Mouse (Mus musculus) megakaryocyte progenitor cell, adult 5-6 weeks (primary cell): Measurements from ENCODE around the gene Pgm2l1. TPM values are rescaled to one million over a fixed set of nuclear protein-coding genes. Genes with fewer than 3 reads are reported as not detected.

Experiments used
- ATAC-seq: replicated peaks from 2 replicates; pipeline ENCODE4 v1.8.0; 2016; ENCODE audit warnings: mild to moderate bottlenecking, moderate TSS enrichment, inconsistent platforms; ENCODE audit not compliant: poor library complexity
- total RNA-seq, 2 experiments: library from RNA; stranded (forward) in 1 of 2; stranded (reverse) in 1 of 2; fragments of 157-497, 149-512 nt in 1 of 2; fragments of 200-1000 nt in 1 of 2; gene quantifications; 2 replicates each; pipeline versions ENCODE4 v1.2.3 to v1.2.4; 2015 to 2017

Gene Pgm2l1
- total RNA-seq, 2 experiments from 2014 or later: 6.2 to 12.4 TPM

DNA sequence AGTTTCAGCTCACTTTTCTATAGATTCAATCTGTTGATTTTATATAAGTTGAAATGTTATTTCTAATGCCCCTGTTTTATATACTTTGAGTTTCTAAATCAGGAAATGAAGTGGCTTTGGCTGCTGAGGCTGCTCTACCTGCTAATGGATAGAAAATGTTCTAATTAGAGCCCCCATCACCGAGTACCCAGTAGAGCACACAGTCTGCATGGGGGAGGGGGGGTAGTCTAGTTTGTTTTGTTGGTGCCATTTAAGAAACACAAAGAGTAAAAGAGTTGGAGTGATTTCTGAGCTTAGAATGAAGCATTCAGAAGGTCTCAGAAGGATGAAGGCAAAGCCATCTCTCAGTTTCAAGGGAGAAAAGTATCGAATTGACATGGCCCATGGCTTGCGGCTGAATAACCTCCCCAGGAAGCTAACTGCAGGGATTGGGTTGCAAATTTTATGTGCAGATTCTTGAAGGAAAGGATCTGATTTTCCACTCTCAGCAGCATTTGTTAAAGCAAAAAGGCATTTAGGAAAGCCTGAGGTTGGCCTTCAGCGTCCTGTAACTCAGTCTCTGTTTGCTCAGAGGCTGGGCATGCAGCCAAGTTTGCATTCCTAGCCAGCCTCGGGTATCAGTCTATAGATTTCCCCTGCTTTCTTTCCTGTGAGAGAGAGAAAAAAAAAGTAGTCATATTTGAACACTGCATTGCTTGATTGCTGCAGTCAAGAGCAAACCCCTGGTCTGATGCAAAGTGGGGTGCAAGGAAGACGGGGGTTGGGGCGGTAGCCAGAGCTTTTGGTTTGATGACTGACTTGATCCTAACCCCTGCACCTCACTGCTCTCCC lies 60.8 kb downstream of the Pgm2l1 start:
- no peak for ATAC-seq

DNA sequence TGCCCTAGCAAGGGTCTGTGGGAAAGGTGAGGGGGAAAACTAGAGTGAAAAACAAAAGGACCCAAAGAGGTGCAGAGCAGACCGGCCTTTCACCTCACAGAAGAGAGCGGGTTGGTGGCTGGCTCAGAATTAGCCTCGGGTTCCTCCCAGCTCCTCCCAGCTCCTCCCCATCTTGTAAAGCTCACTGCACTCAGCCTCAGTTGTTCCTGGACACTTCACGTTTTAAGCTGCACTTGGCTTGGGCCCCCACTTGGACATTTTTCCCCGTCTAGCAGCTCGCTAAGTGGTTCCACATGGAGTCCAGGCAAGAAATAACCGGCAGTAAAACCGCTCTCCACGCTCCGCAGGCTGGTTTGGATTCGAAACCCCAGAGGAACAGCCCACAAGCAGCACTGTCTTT lies 61.4 kb downstream of the Pgm2l1 start:
- ATAC-seq: no peak

DNA sequence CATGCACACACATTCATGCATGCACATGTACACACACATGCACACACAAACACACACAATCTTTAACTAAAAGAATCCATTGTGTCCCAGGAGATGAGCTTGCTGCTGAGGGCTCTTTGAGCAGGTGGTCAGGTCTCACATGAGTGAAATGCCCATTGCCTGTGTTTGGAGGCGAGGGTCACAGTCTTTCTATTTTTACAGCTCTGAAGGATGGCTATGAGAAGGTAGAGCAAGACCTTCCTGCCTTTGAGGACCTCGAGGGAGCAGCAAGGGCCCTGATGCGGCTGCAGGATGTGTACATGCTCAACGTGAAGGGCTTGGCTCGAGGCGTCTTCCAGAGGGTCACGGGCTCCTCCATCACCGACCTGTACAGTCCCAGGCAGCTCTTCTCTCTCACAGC lies 66.4 kb downstream of the Pgm2l1 start:
- no peak for ATAC-seq

DNA sequence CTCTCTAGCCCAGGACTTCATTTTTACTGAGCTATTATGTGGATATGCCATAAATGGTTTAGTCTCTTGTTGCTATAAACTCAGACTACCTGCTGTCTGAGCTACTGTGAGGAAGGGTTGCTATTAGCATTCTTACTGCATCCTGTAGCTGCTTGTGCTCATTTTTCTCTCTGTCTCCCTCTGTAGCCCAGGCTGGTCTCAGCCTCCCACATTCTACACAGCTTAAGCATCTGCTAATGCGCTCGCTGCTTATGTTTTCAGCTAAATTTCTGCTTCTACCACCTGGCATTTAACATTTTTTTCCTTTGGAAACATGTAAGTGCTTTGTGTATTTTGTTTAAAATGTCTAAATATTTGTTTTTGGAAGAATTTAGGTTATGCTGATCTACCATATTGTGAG lies 68.6 kb downstream of the Pgm2l1 start:
- ATAC-seq: no peak

DNA sequence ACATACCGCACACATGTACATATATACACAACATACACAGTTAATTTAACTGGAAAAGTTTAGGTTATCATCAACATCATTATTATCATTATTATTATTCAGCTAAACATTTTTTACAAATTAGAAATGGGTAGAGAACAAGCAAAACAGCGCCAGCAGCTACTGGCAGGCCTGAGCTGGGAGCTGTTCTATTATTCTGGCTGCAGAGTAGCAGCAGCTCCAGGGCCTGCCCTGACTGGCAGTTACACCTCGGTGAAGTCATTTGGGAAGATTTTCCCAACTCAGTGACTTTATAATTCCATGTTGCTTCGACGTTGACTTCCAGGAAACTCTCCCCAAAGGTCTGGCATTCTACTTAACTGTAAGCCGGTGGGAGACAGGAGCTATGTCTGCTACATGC lies 69.5 kb downstream of the Pgm2l1 start:
- ATAC-seq: no peak

DNA sequence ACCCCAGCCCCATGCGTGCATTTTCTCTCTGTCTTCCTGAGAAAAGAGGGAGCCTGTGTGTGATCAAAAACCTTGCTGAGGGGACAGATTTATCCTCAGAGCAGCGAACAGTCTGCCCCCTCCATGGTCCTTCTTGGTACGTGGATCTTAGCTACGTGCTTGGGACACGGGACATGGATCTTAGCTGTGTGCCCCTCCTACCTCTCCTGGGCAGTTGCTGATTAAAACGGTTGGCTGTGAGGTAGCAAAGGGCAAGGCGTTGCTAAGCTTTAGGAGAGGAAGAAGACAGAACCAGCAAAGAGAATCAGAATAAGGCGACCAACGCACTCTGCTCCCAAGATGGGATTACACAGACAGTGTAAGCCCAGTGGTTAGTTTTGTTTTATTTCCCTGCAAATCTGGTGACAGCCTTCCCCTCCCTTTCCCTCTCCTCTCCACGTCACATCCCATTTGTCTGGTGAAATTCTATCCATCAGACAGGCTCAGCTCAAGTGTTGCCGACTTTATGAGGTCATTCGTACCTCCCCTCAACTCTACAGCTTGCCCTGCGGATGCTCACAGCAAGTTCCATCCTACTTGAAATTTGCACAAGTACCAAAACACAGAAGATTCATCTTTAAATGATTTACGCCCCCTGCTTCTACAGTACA lies 71.8 kb downstream of the Pgm2l1 start:
- ATAC-seq: no peak

DNA sequence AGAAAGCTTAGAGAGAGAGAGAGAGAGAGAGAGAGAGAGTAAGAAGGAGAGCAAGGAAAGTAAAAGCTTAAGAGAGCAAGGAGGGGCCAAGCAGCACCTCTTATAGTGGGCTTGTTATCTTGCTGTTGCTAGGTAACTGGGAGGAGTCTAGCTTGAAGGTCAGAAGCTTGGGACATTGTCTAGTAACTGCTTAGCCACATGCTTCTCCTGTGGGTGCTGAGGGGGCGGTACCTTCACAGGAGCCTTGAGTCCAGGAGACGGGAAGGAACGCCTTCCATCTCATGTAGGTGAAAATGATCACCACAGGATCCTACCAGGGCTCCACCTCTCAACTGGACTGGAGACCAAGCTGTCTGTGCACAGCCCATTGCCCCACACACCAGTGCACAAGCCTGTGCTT lies 74.2 kb downstream of the Pgm2l1 start:
- no peak for ATAC-seq

DNA sequence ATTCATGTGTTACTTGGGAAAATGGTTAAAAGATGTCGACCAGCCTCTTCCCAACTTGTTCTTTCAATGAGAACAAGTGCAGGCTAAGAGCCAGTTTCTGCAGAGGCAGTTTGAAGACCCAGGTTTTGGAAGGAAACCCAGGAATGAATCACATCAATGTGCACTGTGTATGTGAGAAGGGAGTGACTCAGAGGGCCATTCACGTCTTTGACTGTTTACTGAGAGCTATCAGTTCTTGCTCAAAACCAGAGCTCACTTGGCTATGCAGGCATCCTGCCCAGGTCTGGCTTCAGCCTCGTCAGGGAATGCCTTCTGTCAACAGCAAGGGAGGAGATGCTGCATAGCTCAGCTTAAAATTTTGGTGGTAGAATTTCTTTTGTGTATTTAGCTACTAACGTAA lies 75.1 kb downstream of the Pgm2l1 start:
- no peak for ATAC-seq

DNA sequence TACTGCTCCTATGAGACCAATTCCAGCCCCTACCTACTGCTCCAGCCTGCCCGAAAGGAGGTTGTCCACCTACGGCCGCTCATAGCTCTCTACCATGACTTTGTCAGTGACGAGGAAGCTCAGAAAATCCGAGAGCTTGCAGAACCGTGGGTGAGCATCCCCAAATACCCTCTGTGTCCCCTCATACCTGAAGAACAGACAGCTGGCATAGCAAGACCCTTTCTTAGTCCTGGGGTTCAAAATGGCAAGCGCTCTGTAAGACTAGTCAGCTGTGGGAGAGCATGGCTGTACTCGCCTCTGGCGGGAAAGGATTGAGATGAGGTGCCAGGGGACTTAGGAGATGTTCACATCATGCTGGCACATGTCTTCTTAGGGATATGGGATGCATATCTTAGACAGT lies 78.7 kb downstream of the Pgm2l1 start:
- no peak for ATAC-seq

DNA sequence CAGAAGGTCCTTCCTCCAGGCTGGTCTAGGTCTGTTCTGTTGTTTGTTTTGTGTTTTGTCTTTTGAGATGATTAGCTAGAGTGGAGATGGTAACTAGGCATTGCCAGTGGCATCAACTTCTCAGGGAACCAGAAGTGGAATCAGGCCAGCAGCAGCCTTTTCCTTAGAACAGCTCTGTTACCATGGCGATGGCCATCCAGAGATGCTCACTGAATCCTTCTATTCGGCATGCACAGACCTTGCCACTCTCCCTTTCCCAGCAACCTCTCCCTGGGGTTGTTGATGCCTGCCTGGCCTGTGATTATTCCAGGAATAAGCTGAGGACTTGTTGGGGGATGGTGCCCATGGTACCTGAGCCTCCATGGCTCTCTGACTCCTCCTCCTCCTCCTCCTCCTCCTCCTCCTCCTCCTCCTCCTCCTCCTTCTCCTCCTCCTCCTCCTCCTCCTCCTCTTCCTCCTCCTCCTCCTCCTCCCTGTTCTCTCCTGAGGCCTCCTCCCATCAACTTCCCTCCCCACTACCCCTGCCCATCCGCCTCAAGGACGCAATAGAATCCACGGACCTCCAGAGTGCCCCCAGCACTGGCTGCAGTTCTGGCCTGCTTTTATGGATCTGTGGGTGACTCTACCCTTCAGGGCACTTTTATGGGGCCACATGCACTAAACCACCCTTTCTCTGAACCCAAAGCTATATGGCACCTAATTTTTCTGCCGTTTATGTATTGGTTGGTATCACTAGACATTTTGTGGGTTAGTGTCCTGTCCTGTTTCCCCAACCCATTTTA lies 80.9 kb downstream of the Pgm2l1 start:
- no peak for ATAC-seq

DNA sequence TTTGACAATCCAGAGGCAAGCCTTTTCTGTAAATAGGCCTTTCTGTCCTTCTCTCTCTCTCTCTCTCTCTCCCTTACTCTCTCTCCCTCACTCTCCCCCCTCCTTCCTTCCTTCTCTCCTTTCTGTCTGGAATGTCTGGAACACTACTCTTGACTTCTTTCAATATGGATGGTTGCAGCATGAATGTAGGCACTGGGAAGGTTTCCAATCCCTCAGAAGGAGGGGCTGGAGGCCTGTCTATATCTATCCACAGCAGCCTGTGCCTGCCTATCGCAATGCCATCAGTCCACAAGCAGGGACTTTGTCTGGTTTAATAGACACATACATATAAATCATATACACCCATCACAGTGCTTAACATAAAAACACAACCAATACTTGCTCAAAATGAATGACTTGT lies 82.0 kb downstream of the Pgm2l1 start:
- peak; percentile 63 for ATAC-seq

DNA sequence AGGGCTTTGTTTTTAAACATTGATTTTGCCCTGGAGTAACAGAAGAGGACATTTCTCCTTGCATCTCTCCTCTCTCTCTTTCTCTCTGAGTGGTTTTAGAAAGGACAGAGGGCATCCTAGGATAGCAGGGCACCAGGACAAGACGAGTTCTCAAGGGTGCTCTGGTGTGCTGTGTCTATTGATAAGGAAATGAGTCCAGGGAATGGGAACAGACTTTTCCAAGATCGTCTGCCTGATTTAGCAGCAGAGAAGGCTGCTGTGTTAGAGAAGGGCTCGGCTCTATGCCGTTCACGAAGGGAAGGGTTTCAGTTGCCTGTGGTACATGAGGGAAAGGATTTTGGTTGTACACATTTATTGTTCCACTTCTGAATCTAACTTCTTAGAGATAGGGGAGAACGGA lies 82.5 kb downstream of the Pgm2l1 start:
- ATAC-seq: no peak

DNA sequence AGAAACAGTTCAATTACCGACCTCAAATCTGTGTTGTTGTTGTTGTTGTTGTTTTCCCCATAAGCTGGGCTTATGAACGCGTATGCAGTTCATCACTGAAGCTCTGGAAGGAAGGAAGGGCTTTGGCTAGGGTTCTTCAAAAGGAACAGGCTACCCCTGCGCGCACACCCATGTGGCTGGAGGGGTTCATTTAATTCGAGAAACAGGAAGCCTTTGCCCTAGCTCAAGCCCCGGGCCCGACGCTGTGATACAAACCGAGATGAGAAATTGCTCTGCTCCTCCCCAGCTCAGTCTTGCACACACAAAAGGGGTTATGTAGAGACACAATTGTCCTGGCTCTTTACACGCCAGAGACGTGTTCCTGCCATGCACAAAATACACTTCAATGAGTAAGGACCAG lies 83.1 kb downstream of the Pgm2l1 start:
- no peak for ATAC-seq

DNA sequence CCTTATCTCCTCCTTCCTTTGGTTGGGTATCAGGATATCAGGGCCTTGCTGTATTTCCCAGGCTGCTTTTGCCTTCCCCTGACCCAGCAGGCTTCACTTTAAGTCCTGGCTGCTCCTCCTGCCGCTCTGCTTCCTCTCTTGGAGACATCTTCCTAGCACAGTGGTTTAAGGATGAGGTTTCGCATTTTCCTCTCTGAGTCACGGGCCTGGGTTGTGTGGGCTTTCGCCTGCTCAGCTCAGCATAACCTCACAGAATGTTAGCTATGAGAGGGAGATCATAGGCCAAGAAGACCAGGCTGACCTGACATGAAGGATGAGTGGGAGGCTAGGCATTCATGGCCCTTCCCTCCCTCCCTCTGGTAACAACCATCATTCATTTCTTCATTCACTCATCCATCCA lies 85.5 kb downstream of the Pgm2l1 start:
- ATAC-seq: no peak

DNA sequence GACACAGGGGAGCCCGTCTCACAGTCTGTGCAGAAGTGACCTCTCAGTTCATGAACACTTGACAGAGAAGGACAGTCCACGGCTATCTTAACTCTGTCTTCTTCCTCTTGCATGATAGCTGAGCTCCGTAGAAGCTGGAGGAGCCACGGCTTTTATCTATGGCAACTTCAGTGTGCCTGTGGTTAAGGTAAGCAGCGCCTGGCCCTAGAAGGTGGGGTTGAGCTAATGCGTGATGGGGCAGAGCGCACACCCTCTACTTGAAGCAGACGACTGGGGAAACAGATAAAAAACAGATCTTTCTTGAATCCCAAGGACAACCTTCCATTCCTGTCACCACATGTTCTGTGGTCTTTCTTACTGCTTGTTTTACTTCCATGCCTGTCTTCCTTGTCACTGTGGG lies 89.7 kb downstream of the Pgm2l1 start:
- ATAC-seq: peak; percentile 86

DNA sequence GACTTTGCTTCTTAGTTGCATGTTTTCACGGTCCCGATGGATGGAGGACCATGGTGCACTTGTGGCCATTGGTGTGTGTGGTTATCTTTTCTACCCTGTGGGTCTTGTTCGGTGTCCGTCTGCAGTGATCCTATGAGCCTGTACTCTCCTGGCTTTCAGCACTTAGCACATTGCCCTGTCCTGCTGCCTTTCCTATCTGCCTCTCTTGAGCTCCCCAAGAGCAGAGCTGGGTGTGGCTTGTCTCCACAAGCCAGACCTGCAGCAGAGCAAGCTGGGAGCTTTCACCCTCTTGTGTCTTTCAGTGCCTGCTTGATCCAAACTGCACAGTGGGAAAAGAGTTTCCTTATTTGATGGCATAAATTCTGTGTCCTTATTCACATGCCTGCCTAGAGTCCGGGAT lies 90.3 kb downstream of the Pgm2l1 start:
- ATAC-seq: peak; percentile 69

DNA sequence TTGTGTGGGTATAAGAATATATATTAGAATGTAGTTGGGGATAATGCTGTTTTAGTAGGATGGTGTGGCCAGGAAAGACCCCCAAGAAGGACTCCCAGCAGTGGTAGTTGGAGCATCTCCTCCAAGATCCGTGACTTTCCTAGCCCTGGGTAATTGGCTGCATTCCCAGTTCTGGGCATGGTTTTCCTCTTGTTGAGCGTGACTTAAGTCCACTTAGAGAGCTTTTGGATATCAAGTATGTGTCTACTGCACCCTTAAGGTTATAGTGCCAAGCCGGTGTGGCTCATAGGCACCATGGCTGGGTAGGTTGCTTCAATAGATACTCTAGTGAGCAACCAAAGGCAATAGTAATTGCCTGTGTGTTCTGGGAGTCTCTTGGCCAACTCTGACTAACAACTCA lies 96.5 kb downstream of the Pgm2l1 start:
- no peak for ATAC-seq

DNA sequence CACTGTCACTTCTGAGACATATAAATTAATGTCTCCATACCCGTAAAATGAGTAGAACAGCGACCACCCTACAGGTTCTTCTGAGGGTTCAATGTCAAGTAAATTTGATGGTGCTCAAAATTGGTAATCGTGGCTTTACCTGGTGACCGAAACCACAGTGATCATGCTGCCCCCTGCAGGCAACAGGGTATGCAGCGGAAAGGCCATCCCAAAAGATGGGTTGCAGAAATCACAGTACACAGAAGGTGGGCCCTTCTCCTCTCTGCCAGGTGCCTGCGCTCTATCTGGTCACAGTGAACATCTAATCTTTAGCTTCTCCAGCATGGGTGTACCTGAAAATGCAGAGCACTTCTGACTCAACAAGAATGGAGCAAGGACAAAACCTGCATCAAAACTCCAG lies 98.3 kb downstream of the Pgm2l1 start:
- 0 out of 2 replicates have a peak, but pooled peaks have one; percentile 48 for ATAC-seq

DNA sequence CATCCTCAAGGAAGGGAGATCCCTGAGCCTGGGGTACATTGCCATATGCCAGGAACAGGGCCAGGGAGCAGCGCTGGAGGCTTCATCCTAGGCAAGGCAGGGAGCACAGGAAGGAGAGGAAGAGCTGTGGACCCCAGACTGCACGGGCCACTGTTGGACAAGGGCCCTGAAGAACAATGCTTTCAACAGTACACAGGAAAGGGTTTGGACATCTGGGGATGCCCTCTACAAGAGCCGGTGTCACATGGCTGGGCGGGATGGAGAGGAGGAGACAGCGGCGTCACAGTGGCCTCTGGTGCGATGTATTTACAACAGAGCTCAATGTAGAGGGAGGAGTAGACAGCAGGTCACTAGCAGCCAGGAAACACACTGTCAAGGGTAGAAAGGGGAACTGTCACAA lies 100.3 kb downstream of the Pgm2l1 start:
- ATAC-seq: no peak
